Mouse (Mus musculus) liver, postnatal 0 days (tissue): Measurements from ENCODE around the gene Tmem235.

Experiments used
- CTCF ChIP-seq: sonication (generic); IDR thresholded peaks from 2 replicates; pipeline ENCODE4 v1.5.1; 2016; ENCODE audit warnings: antibody characterized with exemption, low read depth
- EP300 ChIP-seq: IDR thresholded peaks from 2 replicates; pipeline ENCODE4 v1.6.1; 2016; ENCODE audit warnings: antibody characterized with exemption, low read depth, mild to moderate bottlenecking

- no peak for TF ChIP-seq CTCF
- TF ChIP-seq EP300: no peak
Observed at GRCm38 (mm10) chr11:117858392-117858791, 2.2 kb upstream of the Tmem235 start.
